Mouse (Mus musculus) adrenal gland, adult 2 months (tissue): ENCODE measurements around the gene Rpl7a. TPM values are rescaled to one million over a fixed set of nuclear protein-coding genes. Genes with fewer than 3 reads are reported as not detected.

Experiments
- DNase-seq: peaks from one replicate; pipeline ENCODE4 v3.0.0; 2021
- polyA plus RNA-seq: library from polyadenylated mRNA; depleted of rRNA; stranded (reverse); fragments of >200 nt; gene quantifications from 2 replicates; pipeline ENCODE4 v1.2.3, GENCODE M21; 2012; rRNA removed
- total RNA-seq, 2 experiments: library from RNA; stranded (reverse); gene quantifications; 2 replicates each; pipeline ENCODE4 v1.2.3; 2021

The Rpl7a gene
- total and polyA plus RNA-seq, 3 experiments, result 258 to 545 (median 543) TPM

- DNase-seq, result no peak
Measured at GRCm38 (mm10) chr2:26956811-26957487, 46.4 kb downstream of the Rpl7a start.

GRCm38 (mm10) chr2:26957488-26957859, 46.9 kb downstream of the Rpl7a start:
- no peak for DNase-seq

GRCm38 (mm10) chr2:26960756-26961155, 50.2 kb downstream of the Rpl7a start:
- DNase-seq, result no peak

Other genes starting within 250 kb of the Rpl7a start
- gene Lcn4, start 239.5 kb upstream of the Rpl7a start, total RNA-seq, result not detected
- gene Lcn4, start 239.5 kb upstream of the Rpl7a start, polyA plus RNA-seq, result not detected in 2 replicates
- not detected for gene Abo, start 45.8 kb upstream of the Rpl7a start, total RNA-seq
- gene Abo, start 45.8 kb upstream of the Rpl7a start, polyA plus RNA-seq, result not detected in 2 replicates
- 10 to 100 TPM; 23.9 to 26.6 TPM for gene Surf6, start 7.9 kb upstream of the Rpl7a start, total RNA-seq
- gene Surf6, start 7.9 kb upstream of the Rpl7a start, polyA plus RNA-seq, result 5.1 and 5.2 TPM in 2 replicates
- 10 to 100 TPM; 48.3 to 56.8 TPM for gene Med22, start 87 bp upstream of the Rpl7a start, total RNA-seq
- 45.0 and 45.5 TPM in 2 replicates for gene Med22, start 87 bp upstream of the Rpl7a start, polyA plus RNA-seq
- 10 to 100 TPM; 38.4 to 47.9 TPM for gene Surf2, start 5.6 kb downstream of the Rpl7a start, total RNA-seq
- 22.5 and 28.5 TPM in 2 replicates for gene Surf2, start 5.6 kb downstream of the Rpl7a start, polyA plus RNA-seq
- gene Surf1, start 5.8 kb downstream of the Rpl7a start, total RNA-seq, result 100 to 1,000 TPM; 108 to 115 TPM
- gene Surf1, start 5.8 kb downstream of the Rpl7a start, polyA plus RNA-seq, result 67.9 and 77.7 TPM in 2 replicates
- 100 to 1,000 TPM; 162 to 168 TPM for gene Surf4, start 23.2 kb downstream of the Rpl7a start, total RNA-seq
- 424 and 468 TPM in 2 replicates for gene Surf4, start 23.2 kb downstream of the Rpl7a start, polyA plus RNA-seq
- under 1 TPM; 0.17 to 0.29 TPM for gene Stkld1, start 23.3 kb downstream of the Rpl7a start, total RNA-seq
- 0.06 and 0.48 TPM in 2 replicates for gene Stkld1, start 23.3 kb downstream of the Rpl7a start, polyA plus RNA-seq
- 10 to 100 TPM; 23.6 to 41.4 TPM for gene Rexo4, start 53.6 kb downstream of the Rpl7a start, total RNA-seq
- gene Rexo4, start 53.6 kb downstream of the Rpl7a start, polyA plus RNA-seq, result 7.1 and 10.1 TPM in 2 replicates
- gene Adamts13, start 62.7 kb downstream of the Rpl7a start, total RNA-seq, result not detected
- gene Adamts13, start 62.7 kb downstream of the Rpl7a start, polyA plus RNA-seq, result 0.04 TPM in 1 of 2 replicates, not detected in the other
- gene Cacfd1, start 99.2 kb downstream of the Rpl7a start, total RNA-seq, result 10 to 100 TPM; 40.2 to 52.4 TPM
- 80.1 and 109 TPM in 2 replicates for gene Cacfd1, start 99.2 kb downstream of the Rpl7a start, polyA plus RNA-seq
- under 1 TPM; 0.76 to 0.78 TPM for gene Slc2a6, start 117.2 kb downstream of the Rpl7a start, total RNA-seq
- 1.7 and 2.5 TPM in 2 replicates for gene Slc2a6, start 117.2 kb downstream of the Rpl7a start, polyA plus RNA-seq
- not detected for gene Mymk, start 161.4 kb downstream of the Rpl7a start, total RNA-seq
- 0.08 TPM in 1 of 2 replicates, not detected in the other for gene Mymk, start 161.4 kb downstream of the Rpl7a start, polyA plus RNA-seq
- 10 to 100 TPM; 24.8 to 25.4 TPM for gene Adamtsl2, start 168.6 kb downstream of the Rpl7a start, total RNA-seq
- 20.9 and 28.5 TPM in 2 replicates for gene Adamtsl2, start 168.6 kb downstream of the Rpl7a start, polyA plus RNA-seq
- gene Fam163b, start 231.7 kb downstream of the Rpl7a start, total RNA-seq, result 1 to 10 TPM; 2.1 to 2.9 TPM
- 1.4 and 1.5 TPM in 2 replicates for gene Fam163b, start 231.7 kb downstream of the Rpl7a start, polyA plus RNA-seq